Mouse (Mus musculus) mature B cell (primary cell): ENCODE data around the gene Rnf214.

Experiments used
- in situ Hi-C: fragments of 300-500 bp; cut with MboI; formaldehyde crosslinking; loops from 2 replicates; pipeline ENCODE4 v1.14.3; 2019

The Rnf214 gene

DNA sequence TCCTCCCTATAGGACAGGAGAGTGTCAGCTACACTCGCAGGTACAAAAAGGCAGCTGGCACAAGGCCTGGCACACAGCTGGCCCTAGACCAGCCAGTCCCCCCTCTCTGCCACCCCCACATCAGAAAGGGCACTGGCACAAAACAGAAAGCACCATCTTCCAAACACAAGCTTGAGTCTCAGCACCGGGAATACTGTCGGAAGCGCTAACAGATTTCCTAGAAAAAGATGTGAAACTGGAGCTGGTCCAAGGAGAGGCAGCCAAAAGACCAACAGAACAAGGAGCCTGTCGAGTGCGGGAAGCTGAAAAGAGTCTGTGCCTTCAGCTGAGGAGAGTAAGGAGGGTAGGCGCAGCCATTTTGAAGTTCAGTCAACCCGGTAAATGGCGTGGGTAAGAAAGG is 91.6 kb downstream of the Rnf214 start:
- in situ Hi-C loops: no loop called here
